Mouse (Mus musculus) thymus, adult 2 months (tissue): Measurements from ENCODE around the gene Pgf.

Source experiments
- CTCF ChIP-seq: fragments of 200-500 bp; IDR thresholded peaks from 2 replicates; pipeline ENCODE4 v1.5.1; 2012; ENCODE audit warnings: mild to moderate bottlenecking, control low read depth, low read length, moderate library complexity, borderline replicate concordance; ENCODE audit not compliant: control insufficient read depth, poor library complexity, insufficient read depth; ENCODE audit errors: extremely low read depth
- POLR2A ChIP-seq: fragments of 200-500 bp; IDR thresholded peaks from 2 replicates; pipeline ENCODE4 v1.6.1; 2012; ENCODE audit warnings: mild to moderate bottlenecking, low read length, control low read depth, moderate library complexity; ENCODE audit not compliant: control insufficient read depth, poor library complexity, insufficient read depth; ENCODE audit errors: extremely low read depth

DNA sequence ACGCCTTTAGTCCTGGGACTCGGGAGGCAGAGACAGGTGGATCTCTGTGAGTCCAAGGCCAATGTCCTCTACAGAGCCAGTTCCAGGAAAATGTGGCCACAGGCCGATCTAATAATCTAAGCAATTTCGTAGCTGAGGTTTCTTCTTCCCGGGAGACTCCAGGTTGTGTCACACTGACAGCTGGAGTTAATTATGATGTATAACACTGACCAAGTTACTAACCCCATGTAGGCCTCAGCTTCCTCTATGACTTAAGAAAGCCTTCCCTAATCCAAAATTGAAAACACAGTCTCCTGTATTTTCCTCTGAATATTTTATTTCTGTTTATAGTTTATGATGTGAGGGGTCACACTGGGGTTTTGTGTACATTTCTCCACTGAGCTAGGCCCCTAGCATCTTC lies 37.4 kb upstream of the Pgf start:
- TF ChIP-seq CTCF = no peak
- TF ChIP-seq POLR2A = no peak
